Mouse (Mus musculus) liver, embryonic 12.5 days (tissue): ENCODE measurements around the gene Tmem115. TPM values are rescaled to one million over a fixed set of nuclear protein-coding genes. Genes with fewer than 3 reads are reported as not detected.
"Not testable (repeated sequence)": the region's sequence is repeated elsewhere in the genome, so short reads cannot be mapped to it uniquely, and the experiment has no call there.

Source experiments
- ATAC-seq: fragments of 200-750 bp; cut with Nextera tagmentation; 2 replicates; pipeline ENCODE4 v1.8.0; 2017; ENCODE audit warnings: moderate number of reproducible peaks, mild to moderate bottlenecking, moderate library complexity
- H3K27ac ChIP-seq: fragments of 300-500 bp; sonication (generic); 2 replicates; pipeline ENCODE4 v1.5.1; 2016; ENCODE audit warnings: mild to moderate bottlenecking
- H3K27me3 ChIP-seq: fragments of 300-500 bp; sonication (generic); replicated peaks from 2 replicates; pipeline ENCODE4 v1.6.1; 2016; ENCODE audit warnings: mild to moderate bottlenecking, moderate library complexity
- H3K36me3 ChIP-seq: fragments of 300-500 bp; sonication (generic); 2 replicates; pipeline ENCODE4 v1.6.1; 2016; ENCODE audit warnings: mild to moderate bottlenecking, moderate library complexity
- H3K4me1 ChIP-seq: fragments of 300-500 bp; sonication (generic); 2 replicates; pipeline ENCODE4 v1.6.1; 2016
- H3K4me2 ChIP-seq: fragments of 300-500 bp; sonication (generic); 2 replicates; pipeline ENCODE4 v1.6.1; 2016; ENCODE audit warnings: mild to moderate bottlenecking, moderate library complexity
- H3K4me3 ChIP-seq: fragments of 300-500 bp; sonication (generic); 2 replicates; pipeline ENCODE4 v1.5.1; 2016; ENCODE audit warnings: mild to moderate bottlenecking, moderate library complexity
- H3K9ac ChIP-seq: fragments of 300-500 bp; sonication (generic); 2 replicates; pipeline ENCODE4 v1.6.1; 2016; ENCODE audit warnings: mild to moderate bottlenecking, moderate library complexity
- H3K9me3 ChIP-seq: fragments of 300-500 bp; sonication (generic); replicated peaks from 2 replicates; pipeline ENCODE4 v1.6.1; 2016; ENCODE audit warnings: mild to moderate bottlenecking, moderate library complexity
- whole genome bisulfite sequencing: fragments of 180-500 bp; shearing (Covaris S2); methylation state at CpG from one replicate; pipeline ENCODE4 v1.1.7; 2016; ENCODE audit not compliant: insufficient replicate concordance; 5-methylcytosine and 5-hydroxymethylcytosine counted together
- polyA plus RNA-seq: library from polyadenylated mRNA; unstranded; fragments of >200 nt; fragmentation: Nextera tagmentation; extraction: Ambion mirVana; gene quantifications from 2 replicates; pipeline ENCODE4 v1.2.1, GENCODE M21; 2016

The Tmem115 gene
- polyA plus RNA-seq, 1 experiment from 2014 or later, result 26.4 TPM

DNA sequence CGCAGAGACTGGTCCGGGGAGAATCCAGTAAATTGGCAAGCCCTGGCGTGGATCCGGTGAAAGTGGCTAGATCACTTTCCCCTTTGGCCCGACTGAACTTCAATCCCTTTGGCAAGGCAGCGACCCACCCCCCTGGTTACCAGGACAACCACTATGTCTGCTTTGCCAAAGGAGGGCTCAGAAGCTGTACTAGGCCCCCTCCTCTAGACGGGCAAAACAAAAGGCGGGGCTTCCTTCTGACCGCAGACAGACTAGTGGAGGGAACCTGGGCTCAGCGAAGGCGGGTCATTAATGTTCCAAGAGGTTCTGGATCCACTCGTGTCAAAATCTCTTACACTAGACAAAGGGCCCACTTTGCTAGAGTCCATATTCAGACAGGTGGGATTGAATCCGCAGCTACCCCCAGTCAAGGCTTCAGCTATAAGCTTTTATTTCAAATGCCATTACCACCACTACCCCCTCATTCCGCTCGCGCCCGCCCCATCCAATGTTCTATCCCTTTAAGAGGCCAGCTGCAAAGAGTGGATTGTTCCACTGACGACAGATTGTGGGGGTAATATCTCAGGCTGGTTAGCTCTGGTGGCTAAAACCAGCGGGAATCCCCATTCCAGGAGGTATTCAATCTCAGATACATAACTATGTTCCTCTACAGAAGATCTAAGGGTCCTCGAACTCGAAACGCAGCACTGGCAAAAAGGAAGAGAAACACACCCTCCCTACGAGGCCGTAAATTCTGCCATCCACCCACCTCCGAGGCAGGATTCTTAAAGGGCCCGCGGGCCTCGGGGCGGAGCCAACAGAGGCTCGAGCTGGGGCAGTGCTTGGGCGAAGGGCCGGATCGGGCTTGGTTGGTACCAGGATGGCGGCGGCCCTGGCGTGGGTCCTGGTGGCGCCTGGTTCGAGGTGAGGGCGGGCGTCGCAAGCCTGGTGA, 34.9 kb downstream of the Tmem115 start:
- H3K4me2 ChIP-seq, result peak overlapping the region; percentile 86
- H3K36me3 ChIP-seq, result peaks cover 50% of the 10 kb centered on the region
- 1% methylated on average over 41 of the region's 41 CpGs for whole genome bisulfite sequencing
- ATAC-seq, result peak; percentile 77
- peak overlapping the region; percentile 94 for H3K27ac ChIP-seq
- H3K9me3 ChIP-seq, result no peaks in the 10 kb centered on the region
- H3K4me1 ChIP-seq, result peaks cover 91% of the 10 kb centered on the region
- H3K27me3 ChIP-seq, result no peaks in the 10 kb centered on the region
- peak overlapping the region; percentile 75 for H3K4me3 ChIP-seq
- H3K9ac ChIP-seq, result peak overlapping the region; percentile 90

- Histone ChIP-seq H3K27me3 (no peaks in the 10 kb centered on the region), H3K9ac (peak overlapping the region; percentile 90), H3K27ac (peak overlapping the region; percentile 94), H3K36me3 (peaks cover 51% of the 10 kb centered on the region), H3K9me3 (no peaks in the 10 kb centered on the region), H3K4me3 (peak overlapping the region; percentile 75), H3K4me2 (peak overlapping the region; percentile 86), H3K4me1 (peaks cover 85% of the 10 kb centered on the region)
- peak; percentile 11 for ATAC-seq
- under 1% methylated on average over 23 of the region's 23 CpGs for WGBS
These were observed 35.5 kb downstream of the Tmem115 start for GRCm38 (mm10) chr9:107569270-107569669.

DNA sequence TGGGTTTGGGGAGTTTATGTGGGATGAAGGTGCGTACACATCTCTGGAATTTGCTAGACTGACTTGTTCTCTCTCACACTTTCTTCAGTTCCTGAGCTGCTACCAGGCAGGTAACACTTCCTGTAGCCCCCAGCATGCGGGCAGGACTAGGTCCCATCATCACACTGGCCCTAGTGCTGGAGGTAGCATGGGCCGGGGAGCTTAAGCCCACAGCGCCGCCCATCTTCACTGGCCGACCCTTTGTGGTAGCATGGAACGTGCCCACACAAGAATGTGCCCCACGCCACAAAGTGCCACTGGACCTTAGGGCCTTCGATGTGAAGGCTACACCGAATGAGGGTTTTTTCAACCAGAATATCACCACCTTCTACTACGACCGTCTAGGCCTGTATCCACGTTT, 36.3 kb downstream of the Tmem115 start:
- ATAC-seq, result no peak
- Histone ChIP-seq H3K36me3 (peaks cover 44% of the 10 kb centered on the region), H3K9ac (peak overlapping the region; percentile 90), H3K9me3 (no peaks in the 10 kb centered on the region), H3K4me2 (peak overlapping the region; percentile 86), H3K4me1 (peaks cover 77% of the 10 kb centered on the region), H3K4me3 (peak overlapping the region; percentile 75), H3K27ac (peak overlapping the region; percentile 94), H3K27me3 (no peaks in the 10 kb centered on the region)
- 67% methylated on average over 13 of the region's 13 CpGs for WGBS

- Histone ChIP-seq H3K27ac (peak overlapping the region; percentile 94), H3K9ac (peak overlapping the region; percentile 90), H3K36me3 (peaks cover 38% of the 10 kb centered on the region), H3K4me2 (peak overlapping the region; percentile 86), H3K4me3 (peak overlapping the region; percentile 75), H3K27me3 (no peaks in the 10 kb centered on the region), H3K9me3 (no peaks in the 10 kb centered on the region), H3K4me1 (peaks cover 75% of the 10 kb centered on the region)
- WGBS, result 40% methylated on average over 21 of the region's 21 CpGs
- ATAC-seq, result peak; percentile 70
These were observed 37.1 kb downstream of the Tmem115 start for GRCm38 (mm10) chr9:107570845-107571244.

- Histone ChIP-seq H3K9ac (peak overlapping the region; percentile 90), H3K27me3 (no peaks in the 10 kb centered on the region), H3K4me2 (peak overlapping the region; percentile 86), H3K27ac (peak overlapping the region; percentile 94), H3K9me3 (no peaks in the 10 kb centered on the region), H3K4me3 (peak overlapping the region; percentile 75), H3K4me1 (peaks cover 75% of the 10 kb centered on the region), H3K36me3 (peaks cover 38% of the 10 kb centered on the region)
- WGBS, result 79% methylated on average over 22 of the region's 22 CpGs
- peak; percentile 48 for ATAC-seq
These were observed 38.0 kb downstream of the Tmem115 start for GRCm38 (mm10) chr9:107571534-107572326.

DNA sequence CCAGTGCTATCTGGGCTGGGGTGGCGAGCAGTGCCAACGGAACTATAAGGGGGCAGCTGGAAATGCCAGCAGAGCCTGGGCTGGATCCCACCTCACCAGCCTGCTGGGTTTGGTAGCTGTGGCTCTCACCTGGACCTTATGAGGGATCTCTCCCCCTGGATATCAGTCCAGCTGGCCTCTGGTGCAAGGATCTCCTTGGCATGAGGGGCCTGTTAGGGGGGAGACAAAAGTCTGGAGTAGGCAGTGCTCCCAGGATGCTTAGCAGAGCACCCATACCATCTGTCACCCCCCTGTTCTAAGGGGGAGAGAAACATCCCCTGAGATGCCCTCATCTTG, 38.5 kb downstream of the Tmem115 start:
- ATAC-seq, result no peak
- H3K36me3 ChIP-seq, result peaks cover 38% of the 10 kb centered on the region
- WGBS, result 94% methylated on average over 2 of the region's 2 CpGs
- peak overlapping the region; percentile 90 for H3K9ac ChIP-seq
- peak overlapping the region; percentile 94 for H3K27ac ChIP-seq
- peak overlapping the region; percentile 86 for H3K4me2 ChIP-seq
- H3K9me3 ChIP-seq, result no peaks in the 10 kb centered on the region
- no peak overlapping the region for H3K4me3 ChIP-seq
- H3K27me3 ChIP-seq, result no peaks in the 10 kb centered on the region
- peaks cover 75% of the 10 kb centered on the region for H3K4me1 ChIP-seq

GRCm38 (mm10) chr9:107573774-107574173, 40.0 kb downstream of the Tmem115 start:
- not testable (repeated sequence) for H3K9me3 ChIP-seq, ATAC-seq, H3K4me2 ChIP-seq, H3K4me3 ChIP-seq, H3K9ac ChIP-seq, H3K27me3 ChIP-seq
- peaks cover 38% of the 10 kb centered on the region for H3K36me3 ChIP-seq
- H3K4me1 ChIP-seq, result peaks cover 72% of the 10 kb centered on the region
- WGBS, result 77% methylated on average over 6 of the region's 6 CpGs
- peak overlapping the region; percentile 94; the same call in 1 of the 2 replicates for H3K27ac ChIP-seq

DNA sequence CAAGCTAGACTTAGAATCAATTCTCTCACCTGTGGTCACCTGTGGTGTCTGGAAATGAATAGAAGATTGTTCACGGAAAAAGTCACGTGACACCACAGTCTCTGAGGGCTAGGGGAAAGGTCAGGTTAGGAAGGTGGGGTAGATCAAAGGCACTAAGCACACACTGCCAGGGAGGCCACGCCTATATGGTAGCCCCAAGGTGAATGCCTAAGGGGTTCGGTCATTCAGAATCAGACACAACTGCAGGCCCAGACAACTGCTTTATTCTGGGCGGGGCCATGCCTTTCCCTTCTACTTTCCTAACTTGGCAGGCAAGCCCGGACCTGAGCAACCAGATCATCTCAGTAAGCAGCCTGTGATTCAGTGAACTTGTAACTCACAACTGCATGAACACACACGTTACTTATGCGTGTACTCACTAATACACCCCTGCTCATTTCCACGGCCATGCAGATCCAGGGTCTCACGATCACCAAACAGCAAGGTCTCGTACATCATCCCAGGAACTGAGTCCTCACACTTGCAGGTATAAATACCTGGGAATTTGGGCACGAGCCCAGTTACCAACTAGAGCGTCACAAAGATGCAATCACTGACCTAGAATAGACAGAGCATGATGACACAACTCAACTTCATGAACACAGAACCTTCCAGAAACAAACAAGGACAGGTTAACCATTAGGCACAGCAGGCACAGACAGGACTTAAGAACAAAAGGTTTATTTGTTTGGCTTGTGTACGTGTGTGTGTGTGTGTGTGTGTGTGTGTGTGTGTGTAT, 42.0 kb downstream of the Tmem115 start:
- H3K4me1 ChIP-seq, result peaks cover 71% of the 10 kb centered on the region
- H3K9ac ChIP-seq, result peak overlapping the region; percentile 70; the same call in 1 of the 2 replicates
- H3K4me3 ChIP-seq, result no peak overlapping the region
- 78% methylated on average over 14 of the region's 14 CpGs for WGBS
- H3K27me3 ChIP-seq, result no peaks in the 10 kb centered on the region
- ATAC-seq, result no peak
- peaks cover 32% of the 10 kb centered on the region for H3K36me3 ChIP-seq
- no peaks in the 10 kb centered on the region for H3K9me3 ChIP-seq
- H3K27ac ChIP-seq, result peak overlapping the region; percentile 79
- no peak overlapping the region for H3K4me2 ChIP-seq

GRCm38 (mm10) chr9:107576357-107577107, 42.8 kb downstream of the Tmem115 start, which contains the start of gene Hyal1:
Gene Hyal1, plus strand, starts transcription at chr9:107576927.
- H3K4me3 ChIP-seq, result peak within 1 kb of the TSS; percentile 54
- H3K4me1 ChIP-seq, result peaks cover 70% of the 10 kb centered on the region
- H3K9me3 ChIP-seq, result no peaks in the 10 kb centered on the region
- WGBS, result 26% methylated on average over 16 of the region's 16 CpGs
- peak; percentile 77 for ATAC-seq
- H3K4me2 ChIP-seq, result peak within 1 kb of the TSS; percentile 75
- H3K27me3 ChIP-seq, result no peaks in the 10 kb centered on the region
- H3K9ac ChIP-seq, result peak within 1 kb of the TSS; percentile 70
- peak within 1 kb of the TSS; percentile 79 for H3K27ac ChIP-seq
- peaks cover 24% of the 10 kb centered on the region for H3K36me3 ChIP-seq

DNA sequence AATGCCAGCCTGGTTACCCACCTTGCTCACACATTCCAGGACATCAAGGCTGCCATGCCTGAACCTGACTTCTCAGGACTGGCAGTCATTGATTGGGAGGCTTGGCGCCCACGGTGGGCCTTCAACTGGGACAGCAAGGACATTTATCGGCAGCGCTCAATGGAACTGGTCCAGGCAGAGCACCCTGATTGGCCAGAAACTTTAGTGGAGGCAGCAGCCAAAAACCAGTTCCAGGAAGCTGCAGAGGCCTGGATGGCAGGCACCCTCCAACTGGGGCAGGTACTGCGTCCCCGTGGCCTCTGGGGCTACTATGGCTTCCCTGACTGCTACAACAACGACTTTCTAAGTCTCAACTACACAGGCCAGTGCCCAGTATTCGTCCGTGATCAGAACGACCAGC, 44.1 kb downstream of the Tmem115 start:
- Histone ChIP-seq H3K27ac (peak overlapping the region; percentile 79; the same call in 1 of the 2 replicates), H3K9me3 (no peaks in the 10 kb centered on the region), H3K4me2 (peak overlapping the region; percentile 75; the same call in 1 of the 2 replicates), H3K4me3 (no peak overlapping the region), H3K27me3 (no peaks in the 10 kb centered on the region), H3K36me3 (peaks cover 15% of the 10 kb centered on the region), H3K9ac (peak overlapping the region; percentile 15; the same call in 1 of the 2 replicates), H3K4me1 (peaks cover 70% of the 10 kb centered on the region)
- ATAC-seq, result no peak
- WGBS, result 80% methylated on average over 10 of the region's 10 CpGs

DNA sequence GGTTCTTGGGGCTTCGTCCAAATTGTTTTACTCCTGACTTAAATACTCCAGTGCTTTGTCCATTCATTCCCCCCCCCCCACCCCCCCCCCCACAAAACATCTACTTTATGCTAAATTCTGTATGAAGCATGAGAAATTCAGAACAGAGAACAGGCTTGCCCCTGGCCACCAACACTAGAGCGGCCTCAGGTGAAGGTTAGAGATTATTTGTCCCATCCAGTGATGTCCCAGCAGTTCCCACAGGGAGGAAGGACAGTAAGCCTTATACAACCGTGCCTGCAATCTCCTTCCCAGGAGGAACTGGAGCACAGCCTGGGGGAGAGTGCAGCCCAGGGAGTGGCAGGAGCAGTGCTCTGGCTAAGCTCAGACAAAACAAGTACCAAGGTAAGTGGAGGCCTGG, 44.8 kb downstream of the Tmem115 start, which contains the start of gene Naa80:
Gene Naa80 (plus strand): TSS at position 301 of the 400 bp plus-strand sequence.
- H3K27ac ChIP-seq, result peak within 1 kb of the TSS; percentile 95
- peaks cover 15% of the 10 kb centered on the region for H3K36me3 ChIP-seq
- 74% methylated on average over 3 of the region's 3 CpGs for WGBS
- no peaks in the 10 kb centered on the region for H3K27me3 ChIP-seq
- H3K9ac ChIP-seq, result peak within 1 kb of the TSS; percentile 15; the same call in 1 of the 2 replicates
- H3K4me3 ChIP-seq, result no peak within 1 kb of the TSS
- no peak for ATAC-seq
- peaks cover 70% of the 10 kb centered on the region for H3K4me1 ChIP-seq
- no peaks in the 10 kb centered on the region for H3K9me3 ChIP-seq
- H3K4me2 ChIP-seq, result peak within 1 kb of the TSS; percentile 94
